Comparison of ENCODE assay signal across 8 mouse cellular contexts in the genomic region with DNA sequence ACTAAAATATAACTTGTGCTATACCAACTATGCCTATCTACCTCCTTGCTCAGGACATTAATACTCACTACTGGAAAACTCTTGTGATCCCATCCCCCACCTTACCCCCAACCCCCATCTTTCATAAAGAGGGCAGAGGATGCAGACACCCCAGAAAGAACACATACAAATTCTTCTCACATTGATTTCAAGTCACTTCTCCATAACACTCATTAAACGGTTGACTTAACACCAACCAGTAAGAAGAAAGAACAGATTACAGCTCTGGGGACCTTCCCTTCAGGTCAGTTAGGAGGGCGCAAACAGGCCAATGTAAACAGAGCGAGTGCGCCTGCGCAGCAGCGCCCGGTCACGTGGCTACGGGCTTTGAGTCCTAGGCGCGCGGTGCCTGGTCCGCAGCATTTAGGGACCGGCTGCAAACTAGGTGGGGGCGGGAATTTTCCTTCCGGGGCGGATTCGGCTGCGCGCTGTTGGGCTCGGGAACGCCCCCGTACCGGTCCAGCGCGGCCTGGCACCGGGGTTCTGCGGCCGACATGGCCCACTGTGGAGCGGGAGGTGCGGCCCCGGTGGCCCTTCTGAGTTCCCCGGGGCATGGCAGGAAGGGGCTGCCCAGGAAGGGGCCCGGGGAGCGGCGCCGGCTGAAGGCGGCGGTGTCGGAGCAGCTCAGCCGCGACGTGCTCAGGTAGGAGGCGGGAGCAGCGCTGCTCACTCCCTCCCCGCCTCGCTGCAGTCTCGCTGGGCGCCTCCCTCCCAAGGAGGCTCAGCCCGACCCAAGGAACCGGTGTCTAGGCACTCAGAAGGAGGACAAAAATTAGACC. TPM values are rescaled to one million over a fixed set of nuclear protein-coding genes. Genes with fewer than 3 reads are reported as not detected.
DNase-seq lines count a peak whose midpoint lies in the region; ATAC-seq and TF ChIP-seq lines count a peak whose summit lies in the region.

A gene (plus strand): TSS at position 534 of the 818 bp plus-strand sequence.

- H3K27ac ChIP-seq in heart, embryonic 12.5 days (ENCODE audit: poor library complexity, severe bottlenecking), result peak within 1 kb of the TSS; percentile 71; the same call in 1 of the 2 replicates
- H3K27ac ChIP-seq in kidney, postnatal 0 days, result peak within 1 kb of the TSS; percentile 93
- peak within 1 kb of the TSS; percentile 60 for H3K27ac ChIP-seq in liver, embryonic 11.5 days (ENCODE audit: low read depth, low read length)
- H3K27ac ChIP-seq in stomach, embryonic 14.5 days (ENCODE audit: low read length), result peak within 1 kb of the TSS; percentile 82

- H3K4me3 ChIP-seq in heart, embryonic 12.5 days, result peak within 1 kb of the TSS; percentile 87
- peak within 1 kb of the TSS; percentile 94 for H3K4me3 ChIP-seq in kidney, postnatal 0 days (replicated peaks; ENCODE audit: low read depth, low read length)
- H3K4me3 ChIP-seq in liver, embryonic 11.5 days (ENCODE audit: low read depth, low read length), result peak within 1 kb of the TSS; percentile 72
- H3K4me3 ChIP-seq in stomach, embryonic 14.5 days (ENCODE audit: low read depth, low read length), result peak within 1 kb of the TSS; percentile 82

- peaks cover 7% of the 10 kb centered on the region; the same call in 1 of the 2 replicates for H3K27me3 ChIP-seq in heart, embryonic 12.5 days (replicated peaks)
- H3K27me3 ChIP-seq in kidney, postnatal 0 days (ENCODE audit: insufficient read depth, low read length), result no peaks in the 10 kb centered on the region
- 0 out of 2 replicates have a peak, but pooled peaks cover 1% of the 10 kb centered on the region for H3K27me3 ChIP-seq in liver, embryonic 11.5 days (replicated peaks; ENCODE audit: control insufficient read depth, insufficient read depth, low read length)
- H3K27me3 ChIP-seq in stomach, embryonic 14.5 days (ENCODE audit: control insufficient read depth, insufficient read depth, low read length), result no peaks in the 10 kb centered on the region

- no peaks in the 10 kb centered on the region for H3K9me3 ChIP-seq in heart, embryonic 12.5 days (replicated peaks)
- no peaks in the 10 kb centered on the region for H3K9me3 ChIP-seq in kidney, postnatal 0 days (replicated peaks; ENCODE audit: low read length)
- H3K9me3 ChIP-seq in liver, embryonic 11.5 days (ENCODE audit: control insufficient read depth, low read length), result no peaks in the 10 kb centered on the region
- no peaks in the 10 kb centered on the region for H3K9me3 ChIP-seq in stomach, embryonic 14.5 days (ENCODE audit: control insufficient read depth, low read depth, low read length)

- TF ChIP-seq CTCF in kidney, postnatal 0 days (IDR thresholded peaks at IDR 0.05; ENCODE audit: low read depth), result no peak

- 0% methylated on average over 50 of the region's 51 CpGs for WGBS in heart, embryonic 12.5 days
- under 1% methylated on average over 42 of the region's 51 CpGs for WGBS in kidney, postnatal 0 days
- WGBS in liver, embryonic 11.5 days, result under 1% methylated on average over 50 of the region's 51 CpGs
- under 1% methylated on average over 49 of the region's 51 CpGs for WGBS in stomach, embryonic 14.5 days

- H3K36me3 ChIP-seq in heart, embryonic 12.5 days, result no peaks in the 10 kb centered on the region
- H3K36me3 ChIP-seq in kidney, postnatal 0 days (ENCODE audit: insufficient read depth, low read length), result no peaks in the 10 kb centered on the region
- H3K36me3 ChIP-seq in liver, embryonic 11.5 days (ENCODE audit: control insufficient read depth, insufficient read depth, low read length), result no peaks in the 10 kb centered on the region
- H3K36me3 ChIP-seq in stomach, embryonic 14.5 days (ENCODE audit: control insufficient read depth, insufficient read depth, low read length), result no peaks in the 10 kb centered on the region

- peak; percentile 88 for ATAC-seq in erythroblast, adult 5-6 weeks (replicated peaks; ENCODE audit: low FRiP score, poor library complexity, severe bottlenecking)
- ATAC-seq in heart, embryonic 12.5 days (ENCODE audit: insufficient number of reproducible peaks, low FRiP score), result peak; percentile 95
- peak; percentile 96 for ATAC-seq in kidney, postnatal 0 days (replicated peaks; ENCODE audit: low FRiP score, low read depth)
- peak; percentile 97 for ATAC-seq in liver, embryonic 11.5 days (replicated peaks; ENCODE audit: low FRiP score)
- ATAC-seq in stomach, embryonic 14.5 days (ENCODE audit: insufficient number of reproducible peaks, insufficient read depth, low FRiP score, low read depth), result peak; percentile 94

- H3K4me2 ChIP-seq in heart, embryonic 12.5 days, result peak within 1 kb of the TSS; percentile 73
- peak within 1 kb of the TSS; percentile 75 for H3K4me2 ChIP-seq in kidney, postnatal 0 days (ENCODE audit: low read length)
- peak within 1 kb of the TSS; percentile 70 for H3K4me2 ChIP-seq in liver, embryonic 11.5 days
- peak within 1 kb of the TSS; percentile 67 for H3K4me2 ChIP-seq in stomach, embryonic 14.5 days (replicated peaks; ENCODE audit: low read depth, low read length)

- DNase-seq in B cell, adult 2 months, result peak; percentile 94 to 95
- peak; percentile 98 for DNase-seq in brain, adult 2 months (ENCODE audit: low read depth, low spot score)
- peak; percentile 95 for DNase-seq in kidney, postnatal 0 days (ENCODE audit: low spot score)
- DNase-seq in liver, embryonic 11.5 days (ENCODE audit: low spot score), result peak; percentile 97
- DNase-seq in naive thymus-derived CD4-positive, alpha-beta T cell, adult 2 months (ENCODE audit: low read depth), result peak; percentile 98

- H3K9ac ChIP-seq in heart, embryonic 12.5 days, result peak within 1 kb of the TSS; percentile 90
- H3K9ac ChIP-seq in kidney, postnatal 0 days (ENCODE audit: low read depth, low read length), result peak within 1 kb of the TSS; percentile 96
- H3K9ac ChIP-seq in liver, embryonic 11.5 days (ENCODE audit: low read depth, low read length), result peak within 1 kb of the TSS; percentile 87
- H3K9ac ChIP-seq in stomach, embryonic 14.5 days (replicated peaks; ENCODE audit: low read depth, low read length), result peak within 1 kb of the TSS; percentile 89

- H3K4me1 ChIP-seq in heart, embryonic 12.5 days (replicated peaks), result peaks cover 5% of the 10 kb centered on the region; the same call in 1 of the 2 replicates
- no peaks in the 10 kb centered on the region for H3K4me1 ChIP-seq in kidney, postnatal 0 days (replicated peaks; ENCODE audit: insufficient read depth, low read length)
- H3K4me1 ChIP-seq in liver, embryonic 11.5 days (replicated peaks; ENCODE audit: control insufficient read depth, insufficient read depth, low read length), result peaks cover 12% of the 10 kb centered on the region
- no peaks in the 10 kb centered on the region; the same call in 1 of the 2 replicates for H3K4me1 ChIP-seq in stomach, embryonic 14.5 days (ENCODE audit: control insufficient read depth, insufficient read depth, low read length)

RNA-seq across cellular contexts. Expression of the gene that starts here (rescaled TPM):
- total RNA-seq in erythroblast, adult 5-6 weeks (2015; ENCODE audit: low replicate concordance), result 1.9 and 3.1 TPM in 2 replicates
- 5.9 and 6.1 TPM in 2 replicates for total RNA-seq in erythroblast, adult 5-6 weeks (2017; ENCODE audit: low replicate concordance)
- 4.4 and 5.2 TPM in 2 replicates for polyA plus RNA-seq in heart, embryonic 12.5 days (2016; fragmentation: Nextera tagmentation; extraction: Ambion mirVana)
- 2.9 and 3.1 TPM in 2 replicates for polyA plus RNA-seq in kidney, postnatal 0 days (2015; fragmentation: Nextera tagmentation; extraction: Ambion mirVana)
- 2.5 and 2.6 TPM in 2 replicates for polyA plus RNA-seq in liver, embryonic 11.5 days (2014; fragmentation: Nextera tagmentation; extraction: Ambion mirVana)
- polyA plus RNA-seq in stomach, embryonic 14.5 days (2014; fragmentation: Nextera tagmentation; extraction: Ambion mirVana), result 7.1 and 8.1 TPM in 2 replicates

Comparison
In these comparisons a context has a peak if more than half of its experiments do, and no peak if none do; other contexts are left out.
1. Peak in every context shown above with its lines: DNase-seq, ATAC-seq, H3K4me3 ChIP-seq and H3K27ac ChIP-seq.